Mouse (Mus musculus) gonadal fat pad, adult 2 months (tissue): Measurements from ENCODE around the gene Zscan4-ps3. TPM values are rescaled to one million over a fixed set of nuclear protein-coding genes. Genes with fewer than 3 reads are reported as not detected.
"Not testable (repeated sequence)": the region's sequence is repeated elsewhere in the genome, so short reads cannot be mapped to it uniquely, and the experiment has no call there.

Experiments
- DNase-seq: peaks from one replicate; pipeline ENCODE4 v3.0.0-alpha.2; 2012; ENCODE audit warnings: low read depth
- polyA plus RNA-seq: library from polyadenylated mRNA; depleted of rRNA; stranded (reverse); fragments of >200 nt; gene quantifications from 2 replicates; pipeline ENCODE4 v1.2.3, GENCODE M21; 2012; rRNA removed

Gene Zscan4-ps3
- polyA plus RNA-seq = not detected in 2 replicates

GRCm38 (mm10) chr7:11609008-11609407, at the start of gene Zscan4-ps3:
Zscan4-ps3 (plus strand) TSS chr7:11609308.
- DNase-seq = not testable (repeated sequence)

GRCm38 (mm10) chr7:11617082-11617481, 8.0 kb downstream of the Zscan4-ps3 start:
- DNase-seq = not testable (repeated sequence)

Other genes starting within 250 kb of the Zscan4-ps3 start
- not detected in 2 replicates for gene Zscan4f, start 211.4 kb upstream of the Zscan4-ps3 start, polyA plus RNA-seq
- gene Zscan4-ps2, start 95.0 kb upstream of the Zscan4-ps3 start, polyA plus RNA-seq = not detected in 2 replicates
- gene Vmn1r72, start 70.8 kb downstream of the Zscan4-ps3 start, polyA plus RNA-seq = not detected in 2 replicates
- not detected in 2 replicates for gene Vmn1r73, start 121.0 kb downstream of the Zscan4-ps3 start, polyA plus RNA-seq
- gene Vmn1r74, start 224.7 kb downstream of the Zscan4-ps3 start, polyA plus RNA-seq = not detected in 2 replicates